Mouse (Mus musculus) testis, adult 2 months (tissue): Measurements from ENCODE around the gene Ptpn1. TPM values are rescaled to one million over a fixed set of nuclear protein-coding genes. Genes with fewer than 3 reads are reported as not detected.

ENCODE experiments used
- H3K27ac ChIP-seq: fragments of 200-500 bp; 2 replicates; pipeline ENCODE4 v1.5.1; 2012; ENCODE audit warnings: low read depth, low read length; ENCODE audit not compliant: control insufficient read depth, insufficient read depth
- H3K27me3 ChIP-seq: fragments of 200-500 bp; 2 replicates; pipeline ENCODE4 v1.6.1; 2012; ENCODE audit warnings: mild to moderate bottlenecking, low read length, moderate library complexity; ENCODE audit not compliant: control insufficient read depth, insufficient read depth
- H3K36me3 ChIP-seq: fragments of 200-500 bp; 2 replicates; pipeline ENCODE4 v1.6.1; 2012; ENCODE audit warnings: mild to moderate bottlenecking, low read length; ENCODE audit not compliant: control insufficient read depth, insufficient read depth
- H3K4me1 ChIP-seq: fragments of 200-500 bp; 2 replicates; pipeline ENCODE4 v1.6.1; 2012; ENCODE audit warnings: low read length; ENCODE audit not compliant: control insufficient read depth, insufficient read depth
- H3K4me3 ChIP-seq: fragments of 200-500 bp; 2 replicates; pipeline ENCODE4 v1.5.1; 2012; ENCODE audit warnings: low read depth, mild to moderate bottlenecking, low read length, moderate library complexity, mixed read lengths; ENCODE audit not compliant: control insufficient read depth
- CTCF ChIP-seq: fragments of 200-500 bp; IDR thresholded peaks from 2 replicates; pipeline ENCODE4 v1.5.1; 2012; ENCODE audit warnings: low read depth, mild to moderate bottlenecking, inconsistent platforms, low read length, moderate library complexity; ENCODE audit not compliant: control insufficient read depth, insufficient read depth, insufficient replicate concordance
- POLR2A ChIP-seq: fragments of 200-500 bp; IDR thresholded peaks from 2 replicates; pipeline ENCODE4 v1.6.1; 2012; ENCODE audit warnings: low read depth, mild to moderate bottlenecking, inconsistent platforms, low read length, moderate library complexity; ENCODE audit not compliant: control insufficient read depth
- polyA plus RNA-seq: library from polyadenylated mRNA; depleted of rRNA; stranded (reverse); fragments of >200 nt; gene quantifications from 2 replicates; pipeline ENCODE4 v1.2.3, GENCODE M21; 2012

Ptpn1 gene
- polyA plus RNA-seq, 1 experiment, result 30.9 TPM

- no peaks in the 10 kb centered on the region for H3K36me3 ChIP-seq
- TF ChIP-seq CTCF, result no peak
- TF ChIP-seq POLR2A, result no peak
- 0 out of 2 replicates have a peak, but pooled peaks cover 2% of the 10 kb centered on the region for H3K4me1 ChIP-seq
- no peak overlapping the region for H3K4me3 ChIP-seq
- H3K27ac ChIP-seq, result no peak overlapping the region
- no peaks in the 10 kb centered on the region for H3K27me3 ChIP-seq
Measured at GRCm38 (mm10) chr2:167989310-167989709, 57.5 kb downstream of the Ptpn1 start.

DNA sequence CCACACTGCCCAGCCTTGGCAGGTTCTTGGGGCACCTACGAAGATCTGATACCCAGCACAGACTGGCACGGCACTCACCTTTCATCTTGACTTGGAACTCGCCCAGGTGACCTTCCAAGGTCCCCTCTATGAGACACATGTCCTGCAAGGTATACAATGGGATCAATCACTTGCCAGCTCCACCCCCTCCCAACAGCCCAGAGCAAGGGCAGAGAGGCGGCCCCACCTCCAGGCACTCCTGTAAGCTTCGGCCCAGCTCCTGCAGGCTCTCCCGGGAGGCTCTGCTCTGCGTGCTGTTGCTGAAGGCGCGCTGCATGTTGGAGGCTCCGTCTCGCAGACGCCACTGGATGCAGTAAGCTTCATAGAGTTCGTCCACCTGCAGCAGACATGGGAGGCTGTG, 61.4 kb downstream of the Ptpn1 start:
- Histone ChIP-seq H3K4me3 (no peak overlapping the region), H3K4me1 (0 out of 2 replicates have a peak, but pooled peaks cover 2% of the 10 kb centered on the region), H3K36me3 (no peaks in the 10 kb centered on the region), H3K27ac (no peak overlapping the region), H3K27me3 (no peaks in the 10 kb centered on the region)
- no peak for TF ChIP-seq POLR2A
- TF ChIP-seq CTCF, result no peak

GRCm38 (mm10) chr2:167995870-167996635, 64.2 kb downstream of the Ptpn1 start:
- Histone ChIP-seq H3K27ac (no peak overlapping the region), H3K27me3 (no peaks in the 10 kb centered on the region), H3K36me3 (no peaks in the 10 kb centered on the region), H3K4me1 (no peaks in the 10 kb centered on the region), H3K4me3 (no peak overlapping the region)
- TF ChIP-seq CTCF, result no peak
- TF ChIP-seq POLR2A, result no peak

DNA sequence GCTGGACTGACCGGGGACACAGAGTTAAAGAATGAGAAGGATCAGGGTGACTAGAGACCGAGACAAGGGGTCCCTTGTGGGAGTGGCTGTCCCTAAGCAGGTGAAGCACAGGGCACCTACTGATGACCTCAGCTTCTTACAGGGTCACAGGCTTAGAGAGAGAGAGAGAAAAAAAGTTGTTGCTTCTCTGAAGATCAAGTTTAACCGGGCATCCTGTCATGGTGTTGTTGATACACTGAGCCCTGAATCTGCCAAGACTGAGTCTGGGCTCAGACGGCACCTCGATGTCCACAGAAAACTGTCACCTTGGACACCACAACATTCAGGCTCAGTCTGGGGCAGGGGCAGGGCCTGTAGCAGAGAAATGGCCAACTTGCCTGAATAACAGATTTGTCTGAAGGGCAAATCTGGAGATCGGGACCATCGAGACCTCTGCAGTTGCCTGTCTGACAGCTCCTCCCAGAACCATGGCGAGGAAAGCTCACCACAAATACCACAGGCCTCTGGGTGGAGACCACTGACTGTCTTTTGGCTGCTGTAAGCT, 64.9 kb downstream of the Ptpn1 start:
- no peak overlapping the region for H3K27ac ChIP-seq
- H3K4me1 ChIP-seq, result no peaks in the 10 kb centered on the region
- H3K4me3 ChIP-seq, result no peak overlapping the region
- no peaks in the 10 kb centered on the region for H3K36me3 ChIP-seq
- TF ChIP-seq POLR2A (no peak), CTCF (no peak)
- no peaks in the 10 kb centered on the region for H3K27me3 ChIP-seq

GRCm38 (mm10) chr2:167997562-167997961, 65.7 kb downstream of the Ptpn1 start:
- Histone ChIP-seq H3K4me3 (no peak overlapping the region), H3K4me1 (no peaks in the 10 kb centered on the region), H3K36me3 (no peaks in the 10 kb centered on the region), H3K27me3 (no peaks in the 10 kb centered on the region), H3K27ac (no peak overlapping the region)
- no peak for TF ChIP-seq POLR2A
- no peak for TF ChIP-seq CTCF

GRCm38 (mm10) chr2:167999145-167999743, 67.4 kb downstream of the Ptpn1 start:
- no peak overlapping the region for H3K27ac ChIP-seq
- TF ChIP-seq CTCF (no peak), POLR2A (no peak)
- H3K27me3 ChIP-seq, result no peaks in the 10 kb centered on the region
- H3K36me3 ChIP-seq, result no peaks in the 10 kb centered on the region
- H3K4me3 ChIP-seq, result no peak overlapping the region
- no peaks in the 10 kb centered on the region; the same call in 1 of the 2 replicates for H3K4me1 ChIP-seq

DNA sequence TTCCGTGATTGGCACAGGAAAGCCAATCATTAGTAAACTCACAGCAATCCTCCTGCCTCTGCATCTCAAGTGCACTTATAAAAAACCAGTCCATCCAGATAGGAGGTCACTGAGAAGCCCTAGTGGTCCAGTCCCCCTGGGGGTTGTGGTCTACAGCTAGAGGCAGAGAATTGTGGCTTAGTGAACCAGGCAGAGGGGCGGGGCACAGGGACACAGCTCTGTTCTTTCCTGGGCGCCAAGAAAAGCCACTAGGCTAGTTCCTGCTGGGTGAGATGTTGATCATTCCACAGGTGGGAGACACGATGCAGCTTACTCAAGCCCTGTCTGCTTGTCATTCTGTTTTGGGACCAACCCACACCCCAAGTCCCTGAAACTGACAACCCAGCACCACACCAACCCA, 70.3 kb downstream of the Ptpn1 start:
- no peak overlapping the region for H3K4me3 ChIP-seq
- no peaks in the 10 kb centered on the region for H3K27me3 ChIP-seq

DNA sequence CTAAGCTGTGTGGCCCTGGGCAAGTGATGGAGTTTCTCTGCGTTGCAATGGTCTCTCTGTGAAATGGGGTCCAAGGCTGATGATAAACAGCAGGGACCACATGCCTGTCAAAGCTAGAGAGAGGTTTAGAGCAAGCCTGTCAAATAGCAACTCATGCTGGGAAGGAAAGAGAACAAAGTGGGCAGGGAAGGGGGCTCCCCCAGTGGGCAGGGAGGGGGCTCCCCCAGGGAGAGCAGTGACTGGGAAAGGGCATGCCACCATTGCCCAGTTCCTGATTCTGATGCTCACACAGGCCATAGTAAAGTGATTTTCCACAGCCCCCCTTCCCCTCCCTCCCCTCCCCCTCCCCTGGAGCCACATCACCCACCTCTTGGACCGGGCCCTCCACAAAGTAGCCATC, 71.0 kb downstream of the Ptpn1 start:
- TF ChIP-seq POLR2A (no peak), CTCF (no peak)
- Histone ChIP-seq H3K27ac (no peak overlapping the region), H3K36me3 (no peaks in the 10 kb centered on the region)

More for the DNA sequence above, 70.3 kb downstream of the Ptpn1 start:
- TF ChIP-seq CTCF, result no peak
- TF ChIP-seq POLR2A, result no peak
- H3K4me1 ChIP-seq, result no peaks in the 10 kb centered on the region; the same call in 1 of the 2 replicates
- no peak overlapping the region for H3K27ac ChIP-seq
- H3K36me3 ChIP-seq, result no peaks in the 10 kb centered on the region

More for the DNA sequence above, 71.0 kb downstream of the Ptpn1 start:
- H3K4me3 ChIP-seq, result no peak overlapping the region
- H3K4me1 ChIP-seq, result no peaks in the 10 kb centered on the region; the same call in 1 of the 2 replicates
- H3K27me3 ChIP-seq, result no peaks in the 10 kb centered on the region
